Mouse (Mus musculus) lung, adult 2 months (tissue): Measurements from ENCODE around the gene Snapin.

ENCODE experiments used
- CTCF ChIP-seq: fragments of 200-500 bp; IDR thresholded peaks from 2 replicates; pipeline ENCODE4 v1.5.1; 2011; ENCODE audit warnings: mild to moderate bottlenecking, low read length, control low read depth; ENCODE audit not compliant: insufficient read depth
- POLR2A ChIP-seq: fragments of 200-500 bp; IDR thresholded peaks from 2 replicates; pipeline ENCODE4 v1.6.1; 2011; ENCODE audit warnings: low read depth, mild to moderate bottlenecking, control low read depth, low read length, borderline replicate concordance; ENCODE audit errors: extremely low read depth

DNA sequence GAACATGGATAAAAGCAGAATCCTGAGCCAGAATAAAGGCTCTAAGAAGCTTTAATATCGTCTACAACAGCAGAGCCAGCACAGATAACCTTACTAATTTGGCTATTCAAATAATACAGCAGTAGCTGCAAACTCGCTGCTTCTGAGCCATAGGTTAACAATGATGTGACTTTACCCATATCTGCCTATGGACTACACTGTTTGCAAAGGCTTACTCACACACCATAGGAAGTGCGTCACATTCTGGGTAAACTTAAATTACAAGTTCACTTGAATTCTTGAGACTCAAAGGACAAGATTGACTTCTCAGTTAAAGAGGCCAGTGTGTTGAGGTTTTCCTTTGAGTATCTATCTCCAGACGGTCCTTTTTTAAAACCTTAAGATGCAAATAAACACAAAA is 12.6 kb upstream of the Snapin start:
- TF ChIP-seq POLR2A = no peak
- no peak for TF ChIP-seq CTCF
